Mouse (Mus musculus): ENCODE data around the gene Fap.

The Fap gene

DNA sequence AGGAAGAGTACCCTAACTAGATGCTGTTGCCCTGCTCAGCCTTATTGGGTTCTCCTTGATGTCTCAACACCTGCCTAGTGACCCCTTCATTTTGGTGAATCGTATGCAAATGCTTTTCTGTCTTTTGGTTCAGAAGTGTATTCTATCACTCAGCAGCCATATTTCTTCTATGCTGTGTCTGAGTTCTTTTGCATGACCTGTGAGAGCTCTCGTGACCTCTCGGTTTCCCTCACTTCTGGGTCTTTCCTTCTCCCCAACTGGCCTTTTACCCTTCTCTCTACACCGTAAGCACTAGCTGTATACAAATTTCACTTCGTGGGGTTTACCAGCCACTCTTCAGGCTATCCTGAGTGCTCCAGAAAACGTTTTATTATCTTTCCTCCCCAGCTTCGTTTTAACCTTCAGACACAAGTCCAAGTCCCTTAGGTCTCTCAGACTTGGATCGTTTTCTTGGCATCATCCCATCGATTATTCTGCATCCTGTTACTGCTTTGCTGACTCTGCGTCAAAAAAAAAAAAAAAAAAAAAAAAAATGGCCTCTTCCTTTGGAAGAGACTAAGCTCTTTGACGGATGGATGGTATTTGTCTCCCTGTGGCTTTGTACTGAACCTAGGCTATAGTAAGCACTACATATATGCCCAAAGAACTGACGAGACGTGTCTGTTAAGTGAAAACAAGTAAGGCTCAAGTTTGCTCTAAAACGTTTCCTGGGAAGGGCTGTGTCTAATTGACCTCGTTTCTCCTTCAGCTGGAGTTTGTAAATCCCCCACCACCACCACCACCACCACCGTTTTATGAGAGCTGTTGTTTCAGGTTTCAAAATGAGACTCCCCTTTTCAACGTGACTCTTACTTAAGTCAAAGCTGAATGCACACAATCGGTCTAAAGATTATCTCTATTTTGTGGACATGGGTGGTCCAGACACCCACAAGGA is 114.4 kb downstream of the Fap start:
- no peak for DNase-seq (ENCODE audit: low spot score)

- peak; percentile 34 for DNase-seq (ENCODE audit: low spot score)
These were observed 115.8 kb downstream of the Fap start for GRCm38 (mm10) chr2:62458070-62458469.

DNA sequence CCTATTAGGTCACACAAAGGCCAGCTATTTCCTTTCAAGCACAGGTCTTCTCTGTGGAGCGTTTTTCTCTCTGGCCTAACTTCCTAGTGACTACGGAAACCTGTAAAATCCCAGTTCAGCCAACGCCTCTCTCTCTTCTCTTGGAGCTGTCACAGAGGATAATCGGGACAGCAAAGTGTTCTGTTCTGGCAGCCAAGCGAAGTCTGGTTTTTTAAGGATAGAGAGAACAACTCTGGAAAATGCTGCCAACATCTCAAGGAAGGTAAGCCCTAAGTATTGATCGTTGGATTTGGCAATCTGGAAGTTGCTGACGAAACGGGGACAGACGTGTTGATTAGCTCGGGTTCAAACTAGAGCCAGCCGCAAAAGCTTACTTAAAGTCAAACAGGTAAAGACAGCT is 118.9 kb downstream of the Fap start:
- no peak for DNase-seq (ENCODE audit: low spot score)

DNA sequence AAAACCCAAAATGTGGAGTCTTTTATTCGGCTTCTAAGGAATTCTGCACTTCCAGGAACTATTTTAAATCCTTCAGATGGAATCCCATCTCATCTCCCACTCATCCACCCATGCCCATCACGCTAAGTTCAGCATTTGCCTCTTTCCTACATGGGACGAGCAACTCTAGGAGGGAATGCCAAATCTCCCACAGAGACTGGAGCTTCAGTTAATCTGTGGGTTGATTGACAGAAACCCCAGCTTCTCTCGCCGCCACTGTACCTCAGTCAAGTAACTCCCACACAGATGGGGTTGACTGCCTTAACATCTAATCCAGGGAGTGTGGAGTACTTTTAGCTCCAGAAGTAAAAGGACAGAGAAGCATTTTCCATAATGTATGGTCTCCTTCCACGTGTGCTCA is 119.8 kb downstream of the Fap start:
- DNase-seq (ENCODE audit: low spot score), result no peak

Measured in c-Kit-positive CD71-positive TER-119-positive erythroid progenitor cells, embryonic 14.5 days (primary cell).